ENCODE assay signal across 8 mouse cellular contexts in genomic region chr3:126598329-126598676, GRCm38 (mm10). TPM values are rescaled to one million over a fixed set of nuclear protein-coding genes. Genes with fewer than 3 reads are reported as not detected.
A peak's percentile ranks its signal among the peaks of the same experiment; 100 is the strongest.
DNase-seq lines count a peak whose midpoint lies in the region; ATAC-seq and TF ChIP-seq lines count a peak whose summit lies in the region.

No protein-coding gene starts in this region.

- peak overlapping the region; percentile 90 for H3K4me3 ChIP-seq in kidney, adult 2 months (ENCODE audit: insufficient read depth, low read depth, low read length)
- H3K4me3 ChIP-seq in forebrain, postnatal 0 days (ENCODE audit: low read depth, low read length) = peak overlapping the region; percentile 85
- peak overlapping the region; percentile 65 for H3K4me3 ChIP-seq in midbrain, embryonic 11.5 days (ENCODE audit: low read depth, low read length)

- no peak for DNase-seq in kidney, adult 2 months
- DNase-seq in kidney, postnatal 36 days = no peak
- peak; percentile 64 for DNase-seq in NIH3T3 (ENCODE audit: low read depth)
- no peak for DNase-seq in forebrain, postnatal 0 days
- no peak for DNase-seq in midbrain, embryonic 11.5 days (ENCODE audit: low spot score, missing footprints)
- no peak for DNase-seq in cerebellum, adult 11-12 months
- DNase-seq in layer of hippocampus, adult 18-20 months (ENCODE audit: low spot score in 2 of 2) = no peak
- DNase-seq in layer of hippocampus, adult 9-11 months = no peak

- H3K4me2 ChIP-seq in forebrain, postnatal 0 days (ENCODE audit: low read depth) = peak overlapping the region; percentile 98
- peak overlapping the region; percentile 97 for H3K4me2 ChIP-seq in midbrain, embryonic 11.5 days

- 17% methylated on average over 5 of the region's 5 CpGs for WGBS in kidney, adult 2 months
- WGBS in forebrain, postnatal 0 days = 2% methylated on average over 5 of the region's 5 CpGs
- WGBS in midbrain, embryonic 11.5 days = 5% methylated on average over 5 of the region's 5 CpGs

- TF ChIP-seq CTCF in kidney, adult 2 months (conservative IDR thresholded peaks at IDR 0.05; ENCODE audit: insufficient read depth, insufficient read length, low read depth, low read length) = no peak
- no peak for TF ChIP-seq CTCF in forebrain, postnatal 0 days (IDR thresholded peaks at IDR 0.05; ENCODE audit: low read depth)

- no peak for TF ChIP-seq POLR2A in kidney, adult 2 months (IDR thresholded peaks at IDR 0.05; ENCODE audit: low read depth, low read length)

- H3K27me3 ChIP-seq in kidney, adult 2 months (replicated peaks; ENCODE audit: control insufficient read depth, insufficient read depth, low read length) = no peaks in the 10 kb centered on the region
- H3K27me3 ChIP-seq in forebrain, postnatal 0 days (ENCODE audit: insufficient read depth, low read length) = no peaks in the 10 kb centered on the region
- no peaks in the 10 kb centered on the region for H3K27me3 ChIP-seq in midbrain, embryonic 11.5 days (ENCODE audit: control insufficient read depth, insufficient read depth, low read length)

- peak overlapping the region; percentile 96; the same call in 1 of the 2 replicates for H3K27ac ChIP-seq in kidney, adult 2 months (ENCODE audit: insufficient read depth, low read depth, low read length)
- H3K27ac ChIP-seq in forebrain, postnatal 0 days (ENCODE audit: low read depth, low read length) = 0 out of 2 replicates have a peak overlapping the region, but pooled peaks have one; percentile 17
- H3K27ac ChIP-seq in midbrain, embryonic 11.5 days (ENCODE audit: low read depth, low read length) = no peak overlapping the region

- no peaks in the 10 kb centered on the region for H3K36me3 ChIP-seq in kidney, adult 2 months (ENCODE audit: control insufficient read depth, insufficient read depth, low read length)
- H3K36me3 ChIP-seq in forebrain, postnatal 0 days (ENCODE audit: insufficient read depth) = no peaks in the 10 kb centered on the region
- no peaks in the 10 kb centered on the region for H3K36me3 ChIP-seq in midbrain, embryonic 11.5 days (ENCODE audit: control insufficient read depth, insufficient read depth, low read length)

- peak overlapping the region; percentile 82 for H3K9ac ChIP-seq in forebrain, postnatal 0 days
- H3K9ac ChIP-seq in midbrain, embryonic 11.5 days (ENCODE audit: low read length) = peak overlapping the region; percentile 81

- no peaks in the 10 kb centered on the region for H3K4me1 ChIP-seq in kidney, adult 2 months (ENCODE audit: control insufficient read depth, insufficient read depth, low read length)
- no peaks in the 10 kb centered on the region for H3K4me1 ChIP-seq in forebrain, postnatal 0 days (ENCODE audit: insufficient read depth)
- H3K4me1 ChIP-seq in midbrain, embryonic 11.5 days (ENCODE audit: control insufficient read depth, insufficient read depth, low read length) = peaks cover 5% of the 10 kb centered on the region; the same call in 1 of the 2 replicates

- H3K9me3 ChIP-seq in forebrain, postnatal 0 days (ENCODE audit: low read length) = no peaks in the 10 kb centered on the region; the same call in 1 of the 2 replicates
- no peaks in the 10 kb centered on the region for H3K9me3 ChIP-seq in midbrain, embryonic 11.5 days (ENCODE audit: control insufficient read depth, low read length)

- ATAC-seq in forebrain, postnatal 0 days = no peak
- ATAC-seq in midbrain, embryonic 11.5 days (ENCODE audit: low FRiP score) = no peak

RNA-seq across cellular contexts. Expression of gene Camk2d, which starts 2.2 kb away (rescaled TPM):
- 31.2 and 37.9 TPM in 2 replicates for polyA plus RNA-seq in kidney, adult 2 months (2012; rRNA removed)
- 62.3 and 97.7 TPM in 2 replicates for total RNA-seq in forebrain, postnatal 0 days (2014; rRNA removed)
- 30.9 and 52.8 TPM in 2 replicates for polyA plus RNA-seq in forebrain, postnatal 0 days (2015; fragmentation: Nextera tagmentation; extraction: Ambion mirVana)
- 13.5 TPM in 2 replicates for polyA plus RNA-seq in midbrain, embryonic 11.5 days (2014; fragmentation: Nextera tagmentation; extraction: Ambion mirVana)
- total RNA-seq in layer of hippocampus, adult 18-20 months (2021) = 10 to 100 TPM; 42.6 to 48.9 TPM
